Mouse (Mus musculus): ENCODE measurements at regions not wholly inside any gene's neighbourhood (a gene's known extent, or its start where the extent isn't known, plus 50 kb on each side); places are given as distances from the start of the nearest gene placed in this dataset.
A peak's percentile ranks its signal among the peaks of the same experiment; 100 is the strongest.

DNA sequence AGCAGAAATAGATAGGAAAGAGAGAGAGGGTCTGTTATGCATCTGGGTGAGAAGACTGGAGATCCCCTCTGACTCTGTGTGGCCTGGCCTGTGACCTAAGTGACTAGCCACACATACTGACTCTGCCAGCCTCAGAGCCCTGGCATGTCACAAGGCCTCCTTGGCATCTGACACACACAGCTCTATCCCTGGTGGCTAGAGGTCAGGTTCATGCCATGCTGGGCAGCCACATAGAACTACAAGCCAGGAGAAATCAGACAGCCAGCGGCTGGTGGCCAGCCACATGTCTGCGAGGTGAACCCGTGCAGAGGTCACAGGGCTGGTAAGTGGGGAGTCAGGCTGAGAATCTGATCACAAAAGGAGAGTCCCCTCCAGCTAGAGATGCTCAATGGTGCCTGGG lies 67.3 kb downstream of the Sik1 start:
- no peak overlapping the region for H3K4me3 ChIP-seq (ENCODE audit: insufficient read depth, low read depth, low read length)
- TF ChIP-seq POLR2A (IDR thresholded peaks at IDR 0.05; ENCODE audit: insufficient read depth, low read depth, low read length) (no peak), CTCF (IDR thresholded peaks at IDR 0.05; ENCODE audit: insufficient read depth, low read depth, low read length) (no peak)
- peaks cover 29% of the 10 kb centered on the region for H3K4me1 ChIP-seq (ENCODE audit: control insufficient read depth, insufficient read depth, low read length)
- 95% methylated on average over 3 of the region's 3 CpGs for WGBS
- H3K27ac ChIP-seq (ENCODE audit: insufficient read depth, low read depth, low read length) = no peak overlapping the region

DNA sequence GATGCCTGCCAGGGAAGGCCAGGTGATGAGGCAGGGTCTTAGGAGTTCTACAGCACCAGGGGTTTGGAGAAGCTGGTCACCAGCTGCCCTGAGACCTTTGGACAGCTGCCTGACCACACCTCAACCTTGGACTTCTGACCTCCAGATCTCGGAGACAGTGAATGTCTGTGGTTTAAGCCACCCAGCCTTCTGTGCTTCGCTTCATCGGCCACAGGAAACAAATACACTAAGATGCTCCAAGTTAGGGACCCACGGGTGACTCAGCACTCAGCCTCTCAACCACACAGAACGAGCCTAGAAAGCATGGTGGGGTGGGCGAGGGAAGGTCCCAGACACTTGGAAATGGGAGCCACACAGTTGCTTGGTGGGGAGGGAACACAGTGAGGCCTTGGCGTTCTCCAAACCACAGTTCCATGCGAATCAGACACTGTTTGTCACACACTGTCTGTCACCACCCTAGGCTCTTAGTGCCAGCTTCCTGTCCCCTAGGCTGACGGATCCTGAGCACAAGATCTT lies 66.5 kb downstream of the Sik1 start:
- TF ChIP-seq POLR2A (IDR thresholded peaks at IDR 0.05; ENCODE audit: insufficient read depth, low read depth, low read length) = no peak
- no peak for TF ChIP-seq CTCF (IDR thresholded peaks at IDR 0.05; ENCODE audit: insufficient read depth, low read depth, low read length)
- H3K4me1 ChIP-seq (ENCODE audit: control insufficient read depth, insufficient read depth, low read length) = peaks cover 32% of the 10 kb centered on the region
- 40% methylated on average over 9 of the region's 9 CpGs for WGBS
- no peak overlapping the region for H3K4me3 ChIP-seq (ENCODE audit: insufficient read depth, low read depth, low read length)
- H3K27ac ChIP-seq (ENCODE audit: insufficient read depth, low read depth, low read length) = peak overlapping the region; percentile 48

DNA sequence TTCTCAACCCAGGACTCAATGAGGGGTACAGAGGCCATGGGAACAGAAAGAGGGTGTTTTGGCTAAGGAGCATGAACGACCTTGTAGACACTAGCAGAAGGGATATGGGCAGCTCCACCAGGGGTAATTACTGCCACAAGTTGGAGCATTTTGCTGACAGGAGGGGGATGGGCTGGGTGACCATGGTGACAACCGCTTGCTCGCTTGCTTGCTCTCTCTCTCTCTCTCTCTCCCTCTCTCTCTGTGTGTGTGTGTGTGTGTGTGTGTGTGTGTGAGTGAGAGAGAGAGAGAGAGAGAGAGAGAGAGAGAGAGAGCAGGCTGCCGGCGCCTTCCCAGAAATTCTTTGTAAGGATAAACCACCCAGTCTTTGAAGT lies 65.7 kb downstream of the Sik1 start:
- TF ChIP-seq CTCF (IDR thresholded peaks at IDR 0.05; ENCODE audit: insufficient read depth, low read depth, low read length) (no peak), POLR2A (IDR thresholded peaks at IDR 0.05; ENCODE audit: insufficient read depth, low read depth, low read length) (no peak)
- WGBS = 6% methylated on average over 5 of the region's 5 CpGs
- H3K4me1 ChIP-seq (ENCODE audit: control insufficient read depth, insufficient read depth, low read length) = peaks cover 32% of the 10 kb centered on the region
- no peak overlapping the region for H3K4me3 ChIP-seq (ENCODE audit: insufficient read depth, low read depth, low read length)
- H3K27ac ChIP-seq (ENCODE audit: insufficient read depth, low read depth, low read length) = peak overlapping the region; percentile 48

DNA sequence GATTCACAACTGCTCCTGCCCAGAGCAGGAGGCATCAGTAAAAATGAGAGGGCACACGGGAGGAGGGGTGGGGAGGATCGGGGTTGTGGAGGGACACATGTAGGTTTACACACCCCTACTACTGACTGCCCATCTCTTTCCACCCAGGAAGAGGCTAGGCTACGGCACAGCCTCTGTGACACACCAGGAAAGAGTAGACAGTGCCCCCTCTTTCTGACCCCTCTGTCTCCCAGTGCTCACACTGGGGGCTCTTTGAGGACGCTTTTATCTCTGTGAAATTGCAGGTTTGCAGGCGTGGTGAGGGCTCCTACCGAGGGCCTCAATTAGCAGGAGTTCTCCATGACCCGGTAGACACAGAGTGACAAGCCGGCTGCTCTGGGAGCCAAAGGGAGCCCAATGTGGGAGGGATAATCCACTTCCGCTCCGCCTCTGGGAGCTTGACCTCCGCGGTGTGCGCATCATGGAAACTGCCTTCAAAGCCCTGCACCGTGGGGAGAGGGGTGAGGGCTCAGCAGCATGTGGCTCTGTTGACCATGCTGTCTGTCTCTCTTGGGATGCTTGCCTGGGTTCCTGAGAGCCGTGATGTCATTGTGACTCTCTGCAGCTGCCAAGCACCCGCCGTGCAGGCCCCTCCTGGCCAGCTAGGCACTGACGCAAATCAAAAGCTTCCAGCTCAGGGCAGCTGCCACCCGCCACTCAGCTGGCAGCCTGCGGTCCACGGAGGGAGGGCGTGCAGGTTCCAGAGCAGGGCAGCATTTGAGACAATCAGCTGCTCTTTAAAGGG lies 65.1 kb downstream of the Sik1 start:
- Histone ChIP-seq H3K27ac (ENCODE audit: insufficient read depth, low read depth, low read length) (0 out of 2 replicates have a peak overlapping the region, but pooled peaks have one; percentile 21), H3K4me3 (ENCODE audit: insufficient read depth, low read depth, low read length) (no peak overlapping the region), H3K4me1 (ENCODE audit: control insufficient read depth, insufficient read depth, low read length) (peaks cover 32% of the 10 kb centered on the region)
- WGBS = 12% methylated on average over 22 of the region's 22 CpGs
- no peak for TF ChIP-seq POLR2A (IDR thresholded peaks at IDR 0.05; ENCODE audit: insufficient read depth, low read depth, low read length)
- no peak for TF ChIP-seq CTCF (IDR thresholded peaks at IDR 0.05; ENCODE audit: insufficient read depth, low read depth, low read length)

DNA sequence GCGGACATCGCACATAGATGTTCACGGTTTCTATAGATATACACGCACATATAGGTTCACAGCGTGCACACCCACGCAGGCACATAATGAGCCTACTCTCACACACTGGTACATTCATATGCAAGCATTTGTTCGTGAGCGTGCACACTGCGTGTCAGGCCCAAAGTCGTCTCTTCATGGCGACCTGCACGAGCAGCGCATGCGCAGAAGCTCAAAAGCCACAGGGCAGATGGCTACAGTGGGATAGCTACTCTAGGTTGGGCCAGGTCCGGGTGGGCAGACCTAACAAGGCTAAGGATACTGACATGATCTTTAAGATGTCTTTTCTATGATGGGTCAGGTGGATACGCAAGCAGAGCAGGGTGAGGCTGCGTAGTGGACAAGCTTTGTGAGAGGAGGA lies 63.9 kb downstream of the Sik1 start:
- 97% methylated on average over 17 of the region's 17 CpGs for WGBS
- TF ChIP-seq POLR2A (IDR thresholded peaks at IDR 0.05; ENCODE audit: insufficient read depth, low read depth, low read length) (no peak), CTCF (IDR thresholded peaks at IDR 0.05; ENCODE audit: insufficient read depth, low read depth, low read length) (no peak)
- Histone ChIP-seq H3K4me1 (ENCODE audit: control insufficient read depth, insufficient read depth, low read length) (peaks cover 32% of the 10 kb centered on the region), H3K27ac (ENCODE audit: insufficient read depth, low read depth, low read length) (no peak overlapping the region), H3K4me3 (ENCODE audit: insufficient read depth, low read depth, low read length) (no peak overlapping the region)

DNA sequence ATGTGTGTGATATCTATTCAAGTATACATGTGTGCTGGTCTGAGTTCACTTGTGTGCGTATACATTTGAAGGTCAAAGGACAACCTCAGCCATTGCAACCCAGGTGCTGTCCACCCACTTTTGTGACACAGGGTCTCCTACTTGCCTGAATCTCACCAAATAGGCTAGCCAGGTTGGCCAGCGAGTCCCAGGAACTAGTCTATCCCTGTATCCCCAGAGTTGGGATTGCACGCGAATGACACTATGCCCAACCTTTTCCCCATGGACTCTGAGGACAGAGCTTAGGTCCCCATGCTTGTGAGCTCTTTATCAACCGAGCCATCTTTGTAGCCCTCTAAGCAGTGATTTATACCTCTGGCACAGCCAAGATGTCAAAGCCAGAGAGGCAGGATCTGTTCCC lies 62.6 kb downstream of the Sik1 start:
- H3K4me3 ChIP-seq (ENCODE audit: insufficient read depth, low read depth, low read length) = no peak overlapping the region
- peaks cover 32% of the 10 kb centered on the region for H3K4me1 ChIP-seq (ENCODE audit: control insufficient read depth, insufficient read depth, low read length)
- TF ChIP-seq POLR2A (IDR thresholded peaks at IDR 0.05; ENCODE audit: insufficient read depth, low read depth, low read length) = no peak
- no peak for TF ChIP-seq CTCF (IDR thresholded peaks at IDR 0.05; ENCODE audit: insufficient read depth, low read depth, low read length)
- no peak overlapping the region for H3K27ac ChIP-seq (ENCODE audit: insufficient read depth, low read depth, low read length)
- WGBS = 91% methylated on average over 5 of the region's 5 CpGs

DNA sequence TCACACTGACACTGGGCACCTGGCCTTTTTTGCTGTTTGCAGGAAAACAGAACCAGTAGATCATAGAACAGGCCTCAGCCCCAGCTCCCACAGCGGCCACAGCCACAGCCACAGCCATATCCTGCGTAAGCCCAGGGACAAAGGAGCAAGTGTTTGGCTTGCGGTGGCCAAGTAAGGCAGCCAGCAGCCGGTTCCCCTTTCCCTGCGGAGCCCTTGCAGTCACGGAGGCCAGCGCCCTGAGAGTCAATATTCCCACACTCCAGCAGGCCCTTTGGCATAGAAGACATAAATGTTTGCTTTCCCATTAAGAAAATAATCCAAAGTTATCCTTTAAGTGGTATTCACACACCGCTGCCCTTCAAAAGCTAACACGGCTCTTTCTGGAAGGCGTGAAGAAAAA lies 62.1 kb downstream of the Sik1 start:
- Histone ChIP-seq H3K4me1 (ENCODE audit: control insufficient read depth, insufficient read depth, low read length) (peaks cover 29% of the 10 kb centered on the region), H3K4me3 (ENCODE audit: insufficient read depth, low read depth, low read length) (no peak overlapping the region), H3K27ac (ENCODE audit: insufficient read depth, low read depth, low read length) (no peak overlapping the region)
- TF ChIP-seq POLR2A (IDR thresholded peaks at IDR 0.05; ENCODE audit: insufficient read depth, low read depth, low read length) = no peak
- no peak for TF ChIP-seq CTCF (IDR thresholded peaks at IDR 0.05; ENCODE audit: insufficient read depth, low read depth, low read length)
- 66% methylated on average over 10 of the region's 10 CpGs for WGBS

DNA sequence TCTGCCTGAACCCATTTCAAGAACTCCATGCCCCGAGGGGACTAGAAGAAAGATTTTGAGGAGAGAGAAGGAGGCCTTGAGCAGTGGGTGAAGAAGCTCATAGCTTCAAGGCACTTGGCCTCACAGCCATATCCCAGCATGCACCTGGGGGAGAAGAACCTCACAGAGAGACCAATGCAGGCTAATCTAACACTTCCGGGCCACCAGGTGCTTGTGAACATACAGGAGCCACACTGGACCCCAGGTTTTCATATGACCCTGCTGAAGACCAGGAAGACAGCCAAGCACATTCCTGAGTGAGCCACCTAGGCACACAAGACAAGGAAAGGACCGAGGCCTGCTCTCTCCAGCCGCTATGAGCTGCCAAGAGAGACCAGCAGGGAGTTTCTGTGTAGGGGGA lies 61.6 kb downstream of the Sik1 start:
- WGBS = 71% methylated on average over 4 of the region's 4 CpGs
- H3K4me3 ChIP-seq (ENCODE audit: insufficient read depth, low read depth, low read length) = no peak overlapping the region

More for the DNA sequence above, 61.6 kb downstream of the Sik1 start:
- TF ChIP-seq POLR2A (IDR thresholded peaks at IDR 0.05; ENCODE audit: insufficient read depth, low read depth, low read length) (no peak), CTCF (IDR thresholded peaks at IDR 0.05; ENCODE audit: insufficient read depth, low read depth, low read length) (no peak)
- Histone ChIP-seq H3K4me1 (ENCODE audit: control insufficient read depth, insufficient read depth, low read length) (peaks cover 26% of the 10 kb centered on the region), H3K27ac (ENCODE audit: insufficient read depth, low read depth, low read length) (no peak overlapping the region)

Measured in olfactory bulb, adult 2 months (tissue).